Mouse (Mus musculus): ENCODE measurements around the gene AC131692.1.

AC131692.1 gene

GRCm38 (mm10) chr19:6067724-6068415, 26.3 kb upstream of the AC131692.1 start, which contains the start of gene Tm7sf2:
Gene Tm7sf2 (minus strand): TSS chr19:6068373.
- DNase-seq (ENCODE audit: extremely low read depth, insufficient read length, low spot score) = peak; percentile 79

- DNase-seq (ENCODE audit: extremely low read depth, insufficient read length, low spot score) = no peak
Measured at GRCm38 (mm10) chr19:6068951-6069350, 25.3 kb upstream of the AC131692.1 start.

GRCm38 (mm10) chr19:6069851-6070250, 24.4 kb upstream of the AC131692.1 start:
- no peak for DNase-seq (ENCODE audit: extremely low read depth, insufficient read length, low spot score)

- no peak for DNase-seq (ENCODE audit: extremely low read depth, insufficient read length, low spot score)
Measured at GRCm38 (mm10) chr19:6070571-6071250, 23.5 kb upstream of the AC131692.1 start.

- no peak for DNase-seq (ENCODE audit: extremely low read depth, insufficient read length, low spot score)
Measured at GRCm38 (mm10) chr19:6071261-6071660, 23.0 kb upstream of the AC131692.1 start.

- no peak for DNase-seq (ENCODE audit: extremely low read depth, insufficient read length, low spot score)
Measured at GRCm38 (mm10) chr19:6073889-6074288, 20.3 kb upstream of the AC131692.1 start.

GRCm38 (mm10) chr19:6076564-6077393, 17.4 kb upstream of the AC131692.1 start, which contains the start of gene Vps51:
Gene Vps51 (minus strand): TSS chr19:6077231.
- DNase-seq (ENCODE audit: extremely low read depth, insufficient read length, low spot score) = peak; percentile 92

- no peak for DNase-seq (ENCODE audit: extremely low read depth, insufficient read length, low spot score)
Measured at GRCm38 (mm10) chr19:6079983-6080480, 14.2 kb upstream of the AC131692.1 start, which contains the start of gene Tmem262. Gene Tmem262 (plus strand): TSS chr19:6080033.

GRCm38 (mm10) chr19:6082156-6082555, 12.1 kb upstream of the AC131692.1 start, which contains the start of gene Gm28374:
Gene Gm28374 (minus strand): TSS chr19:6082256.
- DNase-seq (ENCODE audit: extremely low read depth, insufficient read length, low spot score) = no peak

GRCm38 (mm10) chr19:6084478-6085248, 9.6 kb upstream of the AC131692.1 start, which contains the start of the genes Zfpl1 and Cdca5:
Gene Zfpl1 (minus strand): TSS chr19:6084956.
Gene Cdca5 (plus strand): TSS chr19:6084983.
- peak; percentile 98 for DNase-seq (ENCODE audit: extremely low read depth, insufficient read length, low spot score)

GRCm38 (mm10) chr19:6085417-6085879, 8.8 kb upstream of the AC131692.1 start:
- DNase-seq (ENCODE audit: extremely low read depth, insufficient read length, low spot score) = peak; percentile 68

- DNase-seq (ENCODE audit: extremely low read depth, insufficient read length, low spot score) = no peak
Measured at GRCm38 (mm10) chr19:6088841-6089240, 5.4 kb upstream of the AC131692.1 start.

GRCm38 (mm10) chr19:6097847-6098246, 3.6 kb downstream of the AC131692.1 start:
- DNase-seq (ENCODE audit: extremely low read depth, insufficient read length, low spot score) = no peak

- DNase-seq (ENCODE audit: extremely low read depth, insufficient read length, low spot score) = no peak
Measured at GRCm38 (mm10) chr19:6101186-6101585, 7.0 kb downstream of the AC131692.1 start.

- DNase-seq (ENCODE audit: extremely low read depth, insufficient read length, low spot score) = no peak
Measured at GRCm38 (mm10) chr19:6102169-6102853, 8.1 kb downstream of the AC131692.1 start.

GRCm38 (mm10) chr19:6104476-6104875, 10.3 kb downstream of the AC131692.1 start:
- no peak for DNase-seq (ENCODE audit: extremely low read depth, insufficient read length, low spot score)

- no peak for DNase-seq (ENCODE audit: extremely low read depth, insufficient read length, low spot score)
Measured at GRCm38 (mm10) chr19:6105586-6105985, 11.4 kb downstream of the AC131692.1 start, which contains the start of gene Naaladl1. Gene Naaladl1 (plus strand): TSS chr19:6105782.

GRCm38 (mm10) chr19:6113116-6113515, 18.9 kb downstream of the AC131692.1 start:
- DNase-seq (ENCODE audit: extremely low read depth, insufficient read length, low spot score) = no peak
